Mouse (Mus musculus) macrophage (primary cell): ENCODE measurements at regions not wholly inside any gene's neighbourhood (a gene's known extent, or its start where the extent isn't known, plus 50 kb on each side); places are given as distances from the start of the nearest gene placed in this dataset.

Experiments
- H3K27ac ChIP-seq: fragments of 350-480 bp; formaldehyde crosslinking; 2 replicates; pipeline ENCODE4 v1.9.0; 2021
- H3K36me3 ChIP-seq: fragments of 350-480 bp; formaldehyde crosslinking; 2 replicates; pipeline ENCODE4 v1.9.0; 2021; ENCODE audit errors: inconsistent target
- H3K4me3 ChIP-seq: fragments of 350-480 bp; formaldehyde crosslinking; 2 replicates; pipeline ENCODE4 v1.9.0; 2021; ENCODE audit errors: inconsistent target
- H3K79me2 ChIP-seq: fragments of 350-480 bp; formaldehyde crosslinking; 2 replicates; pipeline ENCODE4 v1.9.0; 2021; ENCODE audit errors: inconsistent target
- WGBS: methylation state at CpG from one replicate; pipeline ENCODE4 v1.1.7; 2026; ENCODE audit warnings: inconsistent platforms; ENCODE audit not compliant: missing documents; 5-methylcytosine and 5-hydroxymethylcytosine counted together

DNA sequence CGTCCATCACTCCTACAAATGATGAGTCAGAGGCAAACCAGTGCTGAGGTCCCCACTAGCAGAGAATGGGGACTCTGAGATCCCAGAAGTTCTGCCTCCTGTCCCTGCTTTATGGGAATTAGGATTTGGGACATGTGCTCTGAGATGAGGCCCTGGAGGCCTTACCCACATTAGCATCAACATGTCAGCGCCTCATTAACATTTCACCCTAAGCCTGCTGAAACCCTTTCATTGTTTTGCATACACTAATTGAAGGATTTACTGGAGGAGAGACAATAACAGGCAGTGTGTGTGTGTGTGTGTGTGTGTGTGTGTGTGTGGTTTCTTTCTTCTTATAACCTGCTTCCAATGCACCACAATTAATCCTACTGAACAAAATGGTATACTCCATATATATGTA, 178.7 kb downstream of the Sec61b start:
- H3K27ac ChIP-seq, result no peak overlapping the region
- 85% methylated on average over 2 of the region's 2 CpGs for WGBS
- no peaks in the 10 kb centered on the region for H3K79me2 ChIP-seq

DNA sequence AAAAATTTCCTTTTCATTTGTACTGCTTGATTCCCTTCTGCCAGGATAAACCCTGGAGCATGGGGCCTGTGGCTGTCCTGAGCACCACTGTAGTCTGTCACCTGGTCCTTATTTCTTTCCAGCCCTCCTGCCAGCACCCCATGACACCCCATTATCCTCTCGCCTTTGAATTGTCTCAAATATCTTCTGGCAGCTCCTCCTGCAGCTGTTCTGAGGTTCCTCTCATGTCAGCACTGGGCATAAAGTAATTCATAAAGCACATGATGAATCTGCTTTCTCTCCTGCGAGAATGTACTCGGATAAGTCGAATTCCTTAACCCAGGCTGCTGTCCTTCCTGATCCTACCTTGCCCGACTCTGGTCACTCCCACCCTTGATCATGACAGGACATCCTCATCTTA, 195.1 kb downstream of the Sec61b start:
- Histone ChIP-seq H3K4me3 (no peak overlapping the region), H3K36me3 (no peaks in the 10 kb centered on the region), H3K27ac (no peak overlapping the region), H3K79me2 (no peaks in the 10 kb centered on the region)
- 85% methylated on average over 5 of the region's 5 CpGs for WGBS

More for the DNA sequence above, 178.7 kb downstream of the Sec61b start:
- H3K4me3 ChIP-seq, result no peak overlapping the region
- H3K36me3 ChIP-seq, result no peaks in the 10 kb centered on the region

DNA sequence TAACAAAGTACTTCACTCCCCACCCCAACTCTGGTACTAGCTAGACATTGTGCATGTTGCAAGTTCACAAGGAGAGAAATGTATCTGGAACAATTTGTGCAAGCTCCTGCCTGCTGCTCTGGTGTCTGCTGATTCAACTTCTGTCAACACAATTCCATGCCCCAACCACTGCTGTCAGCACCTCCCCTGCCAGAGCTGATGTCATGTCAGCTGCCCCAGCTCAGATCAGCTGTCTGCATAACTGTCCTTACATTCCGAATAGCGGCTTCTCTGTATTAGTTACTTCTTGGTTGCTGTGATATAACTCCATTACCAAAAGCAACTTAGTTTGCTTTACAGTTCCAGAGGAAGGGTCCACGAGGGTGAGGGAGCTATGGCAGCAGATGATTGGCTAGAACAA, 196.0 kb downstream of the Sec61b start:
- Histone ChIP-seq H3K4me3 (no peak overlapping the region), H3K27ac (no peak overlapping the region), H3K36me3 (no peaks in the 10 kb centered on the region), H3K79me2 (no peaks in the 10 kb centered on the region)
- 76% methylated on average over 3 of the region's 3 CpGs for WGBS

DNA sequence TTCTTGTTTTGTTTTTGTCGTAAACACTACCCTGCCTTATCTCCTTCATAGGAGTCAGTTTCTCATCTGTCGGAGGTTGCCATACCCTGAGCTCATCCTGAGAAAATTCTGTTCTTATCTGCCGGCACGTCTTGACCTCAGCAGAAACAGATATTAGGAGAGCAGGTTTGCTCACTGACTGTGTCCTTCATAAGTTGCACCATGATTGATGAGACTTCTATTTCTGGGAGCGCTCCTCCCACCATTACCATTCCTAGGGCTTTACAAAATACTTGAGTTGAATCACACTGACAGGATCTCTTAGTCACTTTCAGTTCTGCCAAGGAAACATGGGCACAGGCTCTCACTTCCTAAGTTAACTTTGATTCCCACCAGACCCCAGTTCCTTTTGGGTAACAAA, 196.9 kb downstream of the Sec61b start:
- Histone ChIP-seq H3K79me2 (no peaks in the 10 kb centered on the region), H3K4me3 (no peak overlapping the region), H3K36me3 (no peaks in the 10 kb centered on the region), H3K27ac (no peak overlapping the region)
- WGBS, result 88% methylated on average over 5 of the region's 5 CpGs

DNA sequence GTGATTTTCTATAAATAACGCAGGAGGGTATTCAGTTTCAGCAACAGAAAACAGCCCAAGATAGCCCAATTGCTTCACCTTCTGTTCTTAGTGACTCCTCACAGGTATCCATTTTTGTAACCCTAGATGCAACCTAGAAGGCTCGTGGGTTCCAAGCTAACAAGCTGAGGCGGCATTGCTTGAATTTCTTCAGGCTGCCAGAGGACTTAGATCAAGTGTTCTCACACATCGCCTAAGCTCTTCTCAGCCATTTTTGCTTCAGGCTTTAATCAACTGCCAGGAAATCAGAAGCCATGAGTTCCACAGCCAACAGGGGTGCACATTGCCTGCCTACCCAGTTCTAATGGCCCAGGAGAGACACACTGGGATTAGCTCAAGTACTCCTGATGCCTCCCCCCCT, 206.7 kb downstream of the Sec61b start:
- H3K79me2 ChIP-seq, result no peaks in the 10 kb centered on the region
- 91% methylated on average over 4 of the region's 4 CpGs for WGBS
- no peak overlapping the region for H3K4me3 ChIP-seq
- no peaks in the 10 kb centered on the region for H3K36me3 ChIP-seq
- no peak overlapping the region for H3K27ac ChIP-seq

DNA sequence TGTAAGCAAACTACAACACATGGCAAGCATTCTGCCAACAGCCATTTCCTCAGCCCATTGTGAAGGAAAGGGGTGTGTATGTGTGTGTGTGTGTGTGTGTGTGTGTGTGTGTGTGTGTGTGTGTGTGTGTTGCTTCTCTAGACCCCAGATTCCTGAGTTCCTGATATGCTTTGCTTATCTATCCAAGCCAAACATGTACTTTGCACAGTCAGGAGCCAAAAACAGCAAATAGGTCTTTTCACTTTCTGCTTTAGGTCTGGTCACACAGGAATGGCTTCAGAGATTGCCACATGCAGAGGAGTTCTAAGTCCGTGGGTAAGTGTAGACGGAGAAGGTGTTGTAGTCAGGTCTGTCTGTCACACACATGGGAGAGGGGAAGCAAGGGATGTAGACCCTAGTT, 216.7 kb downstream of the Sec61b start:
- 72% methylated on average over 2 of the region's 2 CpGs for whole genome bisulfite sequencing

DNA sequence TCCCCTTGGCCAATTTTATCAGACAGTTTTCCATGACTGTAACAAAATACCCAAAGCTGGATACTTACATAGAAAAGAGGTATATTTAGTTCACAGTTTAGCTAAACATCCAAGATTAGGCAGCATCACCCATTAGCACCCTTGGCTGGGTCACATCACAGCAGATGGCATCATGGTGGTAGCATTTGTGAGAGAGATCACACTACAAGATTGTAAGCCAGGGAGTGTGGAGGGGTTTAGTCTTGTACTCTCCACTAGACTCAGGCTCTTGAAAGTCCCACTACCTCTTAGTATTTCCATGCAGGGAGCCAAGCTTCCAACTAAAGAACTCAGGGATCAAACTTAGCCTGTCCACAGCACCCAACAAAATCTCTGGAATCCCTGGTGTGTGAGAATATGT, 218.2 kb downstream of the Sec61b start:
- H3K27ac ChIP-seq, result no peak overlapping the region
- H3K4me3 ChIP-seq, result no peak overlapping the region
- H3K36me3 ChIP-seq, result no peaks in the 10 kb centered on the region
- H3K79me2 ChIP-seq, result no peaks in the 10 kb centered on the region

More for the DNA sequence above, 216.7 kb downstream of the Sec61b start:
- no peaks in the 10 kb centered on the region for H3K36me3 ChIP-seq
- H3K79me2 ChIP-seq, result no peaks in the 10 kb centered on the region
- no peak overlapping the region for H3K4me3 ChIP-seq
- H3K27ac ChIP-seq, result no peak overlapping the region

DNA sequence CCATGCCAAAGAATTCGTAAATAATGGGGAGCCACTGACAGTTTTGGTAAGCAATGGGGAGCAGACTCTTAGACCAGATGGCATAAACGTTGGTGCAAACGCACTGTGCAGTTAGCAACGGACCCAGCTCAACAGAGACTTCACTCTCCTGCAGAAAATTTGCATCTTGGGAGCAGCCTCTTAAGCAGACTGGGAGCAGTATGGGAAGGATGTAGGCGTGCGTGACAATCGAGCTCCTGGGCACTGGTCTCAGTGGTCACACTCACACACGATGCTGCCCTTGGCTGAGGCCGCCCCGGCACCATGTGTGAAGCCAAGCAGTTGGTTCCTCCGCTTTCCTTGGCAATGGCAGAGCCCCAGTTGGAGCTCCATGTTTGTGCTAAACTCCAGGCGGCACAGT, 218.8 kb downstream of the Sec61b start:
- no peaks in the 10 kb centered on the region for H3K36me3 ChIP-seq
- WGBS, result 87% methylated on average over 12 of the region's 12 CpGs
- no peak overlapping the region for H3K4me3 ChIP-seq
- H3K27ac ChIP-seq, result no peak overlapping the region
- no peaks in the 10 kb centered on the region for H3K79me2 ChIP-seq

DNA sequence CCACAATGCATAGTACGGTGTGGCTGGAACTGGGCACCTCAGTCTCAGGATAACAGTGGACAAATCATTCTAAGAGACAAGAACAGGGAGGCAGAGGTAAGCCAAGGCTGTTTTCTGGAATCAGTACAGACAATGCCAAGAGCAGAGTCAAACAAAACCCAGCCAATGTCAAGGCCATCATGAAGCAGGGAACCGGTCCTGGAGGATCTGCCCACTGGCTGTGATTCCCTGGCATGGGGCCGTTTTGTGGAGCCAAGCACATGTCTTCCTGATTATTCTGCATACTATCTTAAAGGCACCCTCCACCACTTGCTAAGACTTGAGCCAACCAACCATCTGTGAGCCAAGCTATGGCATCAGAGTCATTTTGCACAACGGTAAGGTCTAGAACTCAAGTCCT, 222.6 kb downstream of the Sec61b start:
- no peaks in the 10 kb centered on the region for H3K36me3 ChIP-seq
- no peak overlapping the region for H3K27ac ChIP-seq
- H3K79me2 ChIP-seq, result no peaks in the 10 kb centered on the region
- H3K4me3 ChIP-seq, result no peak overlapping the region
- WGBS, result 90% methylated on average over 4 of the region's 4 CpGs

DNA sequence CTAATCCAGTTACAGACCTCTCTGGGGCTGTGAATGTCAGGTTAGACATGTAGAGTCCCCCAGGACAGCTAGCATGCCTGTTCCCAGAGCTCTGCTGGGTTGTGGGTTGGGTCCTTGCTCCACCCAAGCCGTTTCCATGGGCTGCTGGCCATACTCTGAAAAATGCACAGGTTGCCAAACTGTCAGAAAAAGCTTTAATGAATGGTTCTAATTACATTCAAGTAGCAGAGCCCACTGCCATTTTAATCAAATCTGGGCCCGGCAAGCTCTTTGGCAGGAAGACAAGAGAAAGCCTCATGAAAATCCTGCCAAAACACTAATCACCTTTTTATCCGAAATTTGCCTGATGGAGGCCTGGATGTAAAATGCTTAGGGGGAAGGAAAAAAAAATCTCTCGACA, 224.1 kb downstream of the Sec61b start:
- H3K27ac ChIP-seq, result no peak overlapping the region
- no peaks in the 10 kb centered on the region for H3K79me2 ChIP-seq
- H3K4me3 ChIP-seq, result no peak overlapping the region
- H3K36me3 ChIP-seq, result no peaks in the 10 kb centered on the region
- WGBS, result 88% methylated on average over 4 of the region's 4 CpGs

DNA sequence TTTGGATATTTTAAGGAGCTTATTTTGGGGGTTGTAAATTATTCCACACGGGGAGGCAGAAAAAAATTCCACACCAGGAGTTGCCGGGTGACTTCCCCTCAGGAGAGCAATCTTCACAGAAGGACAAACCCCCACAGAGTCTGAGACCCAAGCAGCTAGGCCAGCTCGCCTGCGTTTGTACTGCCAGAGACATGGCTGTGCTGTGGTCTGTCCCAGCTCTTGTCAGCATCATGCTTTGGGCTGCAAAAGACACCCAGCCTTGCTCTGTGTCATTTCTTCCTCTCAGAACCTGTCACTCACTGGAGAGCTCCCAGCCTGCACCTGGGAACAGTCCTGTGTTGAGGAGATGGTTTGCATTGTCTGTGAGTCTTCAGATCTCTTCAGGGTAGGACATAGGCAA, 224.5 kb downstream of the Sec61b start:
- Histone ChIP-seq H3K4me3 (no peak overlapping the region), H3K79me2 (no peaks in the 10 kb centered on the region), H3K36me3 (no peaks in the 10 kb centered on the region), H3K27ac (no peak overlapping the region)
- 98% methylated on average over 4 of the region's 4 CpGs for WGBS

DNA sequence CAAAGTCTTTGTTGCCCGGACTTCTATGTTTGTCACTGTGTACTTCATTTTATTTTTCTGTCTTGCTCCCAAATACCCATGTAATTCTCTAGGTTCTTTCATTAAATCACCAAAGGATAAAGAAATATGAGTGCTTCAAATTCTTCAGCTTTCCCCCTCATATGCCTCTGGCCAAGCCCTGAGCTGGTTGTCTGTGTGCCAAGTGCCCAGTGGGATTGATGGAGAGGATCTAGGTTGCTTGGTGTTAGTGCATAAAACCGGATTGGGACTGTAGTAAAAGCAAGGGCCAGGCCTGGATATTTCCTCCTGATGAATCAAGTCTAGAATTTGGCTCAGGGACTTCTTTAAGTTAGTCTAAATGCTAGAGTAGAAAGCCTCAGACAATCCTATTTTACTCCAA, 229.0 kb downstream of the Sec61b start:
- no peak overlapping the region for H3K27ac ChIP-seq
- H3K4me3 ChIP-seq, result no peak overlapping the region
- H3K79me2 ChIP-seq, result no peaks in the 10 kb centered on the region
- no peaks in the 10 kb centered on the region for H3K36me3 ChIP-seq
- WGBS, result 95% methylated on average over 2 of the region's 2 CpGs

DNA sequence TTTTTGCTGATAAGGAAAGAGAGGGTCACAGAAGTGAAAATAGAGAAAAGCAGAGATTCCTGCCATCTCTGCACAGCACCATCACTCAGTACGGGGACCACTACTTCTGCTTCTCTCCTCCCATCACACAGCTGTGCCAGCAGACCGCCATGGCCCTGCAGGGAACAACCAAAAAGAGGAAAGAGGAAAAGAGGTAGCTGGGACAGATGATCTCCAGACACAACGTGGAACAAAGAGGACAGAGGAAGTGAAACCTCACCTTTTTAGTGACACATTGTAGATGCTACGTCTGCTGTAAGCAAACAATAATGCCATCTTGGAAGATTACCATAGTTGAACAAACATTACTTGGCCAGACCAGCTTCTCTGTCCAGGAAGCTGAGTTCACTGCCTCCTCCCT, 230.1 kb downstream of the Sec61b start:
- Histone ChIP-seq H3K4me3 (no peak overlapping the region), H3K36me3 (no peaks in the 10 kb centered on the region), H3K79me2 (no peaks in the 10 kb centered on the region), H3K27ac (no peak overlapping the region)
- 2% methylated on average over 4 of the region's 4 CpGs for WGBS

DNA sequence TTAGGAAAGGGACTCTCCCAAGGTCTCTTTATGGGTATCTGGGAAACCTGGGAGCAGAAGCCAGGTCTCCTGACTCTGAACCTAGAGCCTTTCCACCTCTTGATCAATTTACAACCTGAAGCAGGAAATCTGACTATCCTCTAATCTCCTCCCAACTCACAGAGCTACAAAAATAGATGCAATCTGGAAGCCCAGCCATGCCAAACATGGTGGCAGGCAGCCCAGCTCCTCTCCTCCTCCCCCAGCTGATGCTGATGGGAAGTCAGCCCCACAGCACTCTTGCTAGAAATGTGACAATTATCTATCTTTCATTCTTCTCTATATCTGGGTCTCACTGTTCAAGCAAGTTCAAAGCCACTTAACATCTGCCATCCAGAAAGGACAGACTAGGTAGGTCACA, 233.5 kb downstream of the Sec61b start:
- Histone ChIP-seq H3K36me3 (no peaks in the 10 kb centered on the region), H3K79me2 (no peaks in the 10 kb centered on the region), H3K27ac (no peak overlapping the region), H3K4me3 (no peak overlapping the region)

DNA sequence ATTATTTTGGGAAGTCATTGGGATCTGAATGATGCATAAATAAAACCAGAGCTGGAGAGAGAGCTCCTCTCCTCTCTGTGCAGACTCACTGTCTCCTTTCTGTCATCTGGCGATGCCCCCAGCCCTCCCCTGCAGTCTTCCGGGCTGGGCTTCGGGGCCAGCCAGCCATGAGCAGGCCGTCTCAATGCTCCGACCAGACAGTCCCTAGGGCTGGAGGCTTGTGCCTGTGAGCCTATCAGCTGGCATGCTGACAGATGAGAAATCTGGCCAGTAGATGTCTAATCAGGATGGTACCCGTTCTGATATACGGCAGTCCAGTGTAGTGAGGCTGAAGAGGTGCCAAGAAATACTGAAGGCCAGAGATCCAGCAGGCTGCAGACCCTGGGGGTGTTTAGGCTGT, 238.9 kb downstream of the Sec61b start:
- Histone ChIP-seq H3K27ac (no peak overlapping the region), H3K79me2 (no peaks in the 10 kb centered on the region), H3K36me3 (no peaks in the 10 kb centered on the region), H3K4me3 (no peak overlapping the region)
- 93% methylated on average over 7 of the region's 7 CpGs for WGBS

DNA sequence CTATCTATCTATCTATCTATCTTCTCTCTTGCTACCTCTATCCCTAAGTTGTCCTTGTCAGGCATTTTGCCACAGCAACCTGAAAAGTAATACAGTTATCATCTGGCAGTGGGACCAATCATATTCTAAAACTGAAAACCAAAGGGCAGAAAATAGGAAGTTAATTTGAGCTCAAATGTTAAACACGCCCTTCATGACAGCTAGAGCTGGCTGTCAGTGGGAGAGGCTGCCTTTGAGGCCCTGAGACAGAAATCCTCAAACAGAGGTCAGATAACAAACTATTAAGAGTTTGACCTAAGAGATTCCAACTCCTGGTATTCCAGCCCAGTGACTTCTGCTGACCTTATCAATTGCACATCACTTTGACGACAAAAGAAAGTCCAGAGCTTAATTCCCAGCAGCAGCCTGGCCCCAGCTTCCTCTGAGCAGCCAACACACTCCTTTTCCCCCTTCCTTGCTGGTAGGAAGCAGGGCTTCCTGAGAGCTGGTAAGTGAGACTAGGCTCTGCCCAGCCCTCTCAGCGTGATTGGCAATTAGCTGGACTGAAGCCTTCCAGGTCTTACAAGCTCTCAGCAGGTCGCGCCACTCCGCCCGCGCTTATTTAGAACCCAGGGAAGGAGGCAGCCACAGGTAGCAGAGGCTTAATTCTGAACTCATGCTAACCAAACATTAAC, 250.0 kb downstream of the Sec61b start:
- Histone ChIP-seq H3K36me3 (no peaks in the 10 kb centered on the region), H3K4me3 (no peak overlapping the region), H3K79me2 (no peaks in the 10 kb centered on the region), H3K27ac (no peak overlapping the region)
- WGBS, result 35% methylated on average over 8 of the region's 8 CpGs
